Mouse (Mus musculus): ENCODE data around the gene Ugt1a6b. TPM values are rescaled to one million over a fixed set of nuclear protein-coding genes. Genes with fewer than 3 reads are reported as not detected.
"Not testable (repeated sequence)": the region's sequence is repeated elsewhere in the genome, so short reads cannot be mapped to it uniquely, and the experiment has no call there.

Gene Ugt1a6b
- polyA plus RNA-seq, 1 experiment from 2014 or later = not detected

DNA sequence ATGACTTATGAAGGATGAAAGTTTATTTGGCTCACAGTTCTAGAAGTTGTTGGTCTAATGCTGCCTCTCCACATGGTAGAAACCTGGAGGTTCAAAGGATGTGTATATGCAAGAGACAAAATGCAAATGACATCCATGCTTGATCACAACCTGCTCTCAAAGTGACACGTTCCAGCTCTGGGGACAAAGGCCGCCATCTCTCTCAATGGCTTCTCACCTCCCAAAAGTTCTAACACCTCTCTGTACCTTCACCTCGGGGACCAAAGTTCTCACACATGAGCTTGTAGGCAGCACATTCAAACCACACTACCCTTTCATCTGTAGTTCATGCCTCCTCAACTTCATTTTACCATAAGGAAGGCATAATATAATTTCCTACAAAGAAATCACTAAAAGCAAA lies 114.5 kb downstream of the Ugt1a6b start:
- Histone ChIP-seq H3K4me3 (replicated peaks) (no peak overlapping the region), H3K27ac (replicated peaks) (no peak overlapping the region), H3K4me1 (no peaks in the 10 kb centered on the region), H3K4me2 (no peak overlapping the region), H3K9ac (replicated peaks) (no peak overlapping the region), H3K27me3 (replicated peaks) (no peaks in the 10 kb centered on the region), H3K36me3 (no peaks in the 10 kb centered on the region), H3K9me3 (replicated peaks) (peaks cover 51% of the 10 kb centered on the region)
- 48% methylated on average over 3 of the region's 3 CpGs for WGBS
- no peak for ATAC-seq (ENCODE audit: low FRiP score)

DNA sequence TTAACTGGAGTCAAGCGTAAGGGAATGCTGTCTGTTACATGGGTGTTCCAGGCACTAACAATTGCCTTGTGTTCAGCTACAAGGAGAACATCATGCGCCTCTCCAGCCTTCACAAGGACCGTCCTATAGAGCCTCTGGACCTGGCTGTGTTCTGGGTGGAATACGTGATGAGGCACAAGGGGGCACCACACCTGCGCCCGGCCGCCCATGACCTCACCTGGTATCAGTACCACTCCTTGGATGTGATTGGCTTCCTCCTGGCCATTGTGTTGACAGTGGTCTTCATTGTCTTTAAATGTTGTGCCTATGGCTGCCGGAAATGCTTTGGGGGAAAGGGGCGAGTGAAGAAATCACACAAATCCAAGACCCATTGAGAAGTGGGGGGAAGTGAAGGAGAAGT lies 115.0 kb downstream of the Ugt1a6b start:
- H3K27ac ChIP-seq (replicated peaks) = no peak overlapping the region
- 77% methylated on average over 9 of the region's 9 CpGs for WGBS
- H3K4me1 ChIP-seq = no peaks in the 10 kb centered on the region
- no peak overlapping the region for H3K9ac ChIP-seq (replicated peaks)
- peaks cover 47% of the 10 kb centered on the region for H3K9me3 ChIP-seq (replicated peaks)
- ATAC-seq (ENCODE audit: low FRiP score) = no peak
- H3K4me2 ChIP-seq = no peak overlapping the region
- no peaks in the 10 kb centered on the region for H3K36me3 ChIP-seq
- H3K27me3 ChIP-seq (replicated peaks) = no peaks in the 10 kb centered on the region
- no peak overlapping the region for H3K4me3 ChIP-seq (replicated peaks)

DNA sequence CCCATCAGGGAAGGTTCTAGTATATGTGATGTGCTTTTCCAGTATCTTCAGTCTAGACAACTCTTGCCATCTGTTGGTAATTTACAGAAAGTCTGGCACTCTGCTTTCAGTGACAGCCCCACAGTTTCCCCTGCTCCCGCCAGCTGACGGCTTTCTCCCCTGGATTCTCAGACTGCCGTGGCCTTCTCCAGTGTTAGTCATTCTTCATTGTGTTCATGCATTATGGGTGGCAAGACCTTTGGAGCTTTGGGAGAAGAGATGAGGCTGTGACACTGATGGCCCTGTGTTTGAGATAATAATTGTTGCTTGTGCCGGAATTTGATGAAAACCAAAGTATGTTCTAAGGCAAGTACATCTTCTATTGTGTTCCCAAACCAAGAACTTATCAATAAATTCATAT lies 115.5 kb downstream of the Ugt1a6b start:
- ATAC-seq (ENCODE audit: low FRiP score) = no peak
- Histone ChIP-seq H3K9me3 (replicated peaks) (peaks cover 41% of the 10 kb centered on the region), H3K4me1 (no peaks in the 10 kb centered on the region), H3K4me2 (no peak overlapping the region), H3K27ac (replicated peaks) (no peak overlapping the region), H3K36me3 (no peaks in the 10 kb centered on the region), H3K9ac (replicated peaks) (no peak overlapping the region), H3K27me3 (replicated peaks) (no peaks in the 10 kb centered on the region), H3K4me3 (replicated peaks) (no peak overlapping the region)
- WGBS = 54% methylated on average over 4 of the region's 4 CpGs

DNA sequence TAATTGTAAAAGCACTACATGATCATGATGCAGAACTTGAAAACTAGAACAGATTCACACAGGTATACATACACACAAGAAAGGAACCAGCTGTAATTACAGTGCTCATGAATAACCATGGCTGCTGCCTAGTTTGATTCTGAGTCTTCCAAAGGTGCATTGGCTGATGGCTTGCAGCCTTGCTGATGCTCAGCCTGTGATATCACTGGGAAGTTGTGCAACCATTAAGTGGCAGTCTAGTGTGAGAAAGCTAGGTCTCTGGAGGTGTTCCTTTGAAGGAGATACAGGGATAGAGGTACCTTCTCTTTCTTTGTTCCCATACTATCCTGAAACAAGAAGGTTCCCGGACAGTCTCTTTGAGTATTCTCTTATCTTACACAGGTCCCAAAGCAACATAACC lies 116.0 kb downstream of the Ugt1a6b start:
- Histone ChIP-seq H3K4me2 (no peak overlapping the region), H3K36me3 (no peaks in the 10 kb centered on the region), H3K9me3 (replicated peaks) (peaks cover 37% of the 10 kb centered on the region), H3K27ac (replicated peaks) (no peak overlapping the region), H3K4me3 (replicated peaks) (no peak overlapping the region), H3K27me3 (replicated peaks) (no peaks in the 10 kb centered on the region), H3K9ac (replicated peaks) (no peak overlapping the region), H3K4me1 (no peaks in the 10 kb centered on the region)
- WGBS = 20% methylated on average over 1 of the region's 1 CpGs
- no peak for ATAC-seq (ENCODE audit: low FRiP score)

DNA sequence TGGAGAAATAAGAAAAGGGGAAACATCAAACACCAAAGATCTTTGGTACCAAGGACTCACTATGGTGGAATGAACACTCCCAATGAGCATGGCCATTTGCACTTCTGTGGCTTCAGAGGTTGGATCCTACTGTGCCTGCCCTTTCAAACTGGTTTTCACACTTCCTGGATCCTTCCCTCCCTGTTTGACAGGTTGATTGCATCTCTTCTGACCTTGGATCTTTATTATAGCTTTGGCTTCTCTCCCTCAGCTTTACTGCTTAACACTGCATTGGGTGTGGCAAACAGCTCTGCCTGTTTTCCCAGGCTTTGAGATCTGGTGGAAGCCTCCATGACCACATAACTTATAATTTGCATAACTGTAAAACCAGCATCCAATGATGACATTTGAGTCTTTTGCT lies 117.3 kb downstream of the Ugt1a6b start:
- Histone ChIP-seq H3K4me1 (no peaks in the 10 kb centered on the region), H3K27ac (replicated peaks) (no peak overlapping the region), H3K9ac (replicated peaks) (no peak overlapping the region), H3K9me3 (replicated peaks) (peaks cover 27% of the 10 kb centered on the region), H3K4me2 (no peak overlapping the region), H3K27me3 (replicated peaks) (no peaks in the 10 kb centered on the region), H3K36me3 (no peaks in the 10 kb centered on the region), H3K4me3 (replicated peaks) (no peak overlapping the region)
- no peak for ATAC-seq (ENCODE audit: low FRiP score)

DNA sequence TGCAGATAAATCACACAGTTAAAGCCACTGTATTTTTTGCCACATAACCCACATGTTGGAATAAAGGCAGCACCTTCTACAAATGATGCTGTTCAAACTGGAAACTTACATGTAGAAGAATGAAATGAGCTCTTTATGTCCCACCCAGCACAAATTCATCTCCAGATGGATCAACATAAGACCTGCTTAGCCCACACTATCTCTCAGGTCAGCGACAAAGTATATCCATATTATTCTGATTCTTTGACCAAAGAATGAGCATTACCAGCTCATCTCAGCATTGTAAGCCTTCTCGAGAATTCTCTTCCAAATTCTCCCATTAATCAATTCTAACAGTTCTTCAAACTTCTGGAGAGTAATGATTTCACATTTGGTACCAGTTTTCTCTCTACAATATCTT lies 119.2 kb downstream of the Ugt1a6b start:
- 56% methylated on average over 2 of the region's 2 CpGs for WGBS
- Histone ChIP-seq H3K27me3 (replicated peaks) (no peaks in the 10 kb centered on the region), H3K9me3 (replicated peaks) (peaks cover 29% of the 10 kb centered on the region), H3K9ac (replicated peaks) (no peak overlapping the region), H3K4me3 (replicated peaks) (no peak overlapping the region), H3K4me1 (no peaks in the 10 kb centered on the region), H3K4me2 (no peak overlapping the region), H3K27ac (replicated peaks) (no peak overlapping the region), H3K36me3 (no peaks in the 10 kb centered on the region)
- ATAC-seq (ENCODE audit: low FRiP score) = no peak

DNA sequence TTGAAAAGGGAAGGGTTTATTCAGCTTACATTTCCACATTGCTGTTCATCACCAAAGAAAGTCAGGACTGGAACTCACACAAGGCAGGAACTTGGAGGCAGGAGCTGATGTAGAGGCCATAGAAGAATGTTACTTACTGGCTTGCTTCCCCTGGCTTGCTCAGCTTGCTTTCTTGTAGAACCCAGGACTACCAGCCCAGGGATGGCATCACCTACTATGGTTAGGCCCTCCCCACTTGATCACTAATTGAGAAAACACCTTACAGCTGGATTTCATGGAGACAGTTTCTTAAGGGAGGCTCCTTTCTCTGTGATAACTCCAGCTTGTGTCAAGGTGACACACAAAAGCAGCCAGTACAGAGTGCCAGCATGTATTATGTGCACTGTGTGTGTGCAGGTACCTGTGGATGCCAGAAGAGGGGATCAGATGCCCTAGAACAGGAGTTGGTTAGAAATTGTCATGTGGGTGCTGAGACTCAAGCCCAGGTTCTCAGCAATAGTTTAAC lies 120.0 kb downstream of the Ugt1a6b start:
- not testable (repeated sequence) for H3K4me3 ChIP-seq (replicated peaks); H3K27ac ChIP-seq (replicated peaks); H3K4me2 ChIP-seq; H3K36me3 ChIP-seq; H3K4me1 ChIP-seq; H3K27me3 ChIP-seq (replicated peaks); H3K9ac ChIP-seq (replicated peaks); ATAC-seq (ENCODE audit: low FRiP score)
- H3K9me3 ChIP-seq (replicated peaks) = peaks cover 33% of the 10 kb centered on the region

DNA sequence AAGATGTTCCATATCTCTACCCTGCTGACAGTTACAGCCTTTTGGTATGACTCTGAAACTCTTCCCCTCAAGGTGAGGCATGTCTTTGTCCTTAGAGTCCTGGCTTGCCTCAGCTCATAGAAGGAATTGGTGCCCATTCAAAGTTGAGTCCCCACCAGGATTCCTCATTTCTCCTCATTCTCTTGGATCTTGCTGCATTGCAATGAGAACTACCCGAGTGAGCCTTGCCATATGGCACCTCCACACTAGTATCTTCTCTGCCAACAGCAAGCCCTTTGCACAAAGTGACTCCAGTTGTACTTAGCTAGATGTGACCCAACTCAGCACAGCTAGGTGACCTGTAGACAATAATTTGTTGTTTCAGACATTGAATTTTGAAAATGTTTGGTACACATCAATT lies 120.5 kb downstream of the Ugt1a6b start:
- 58% methylated on average over 1 of the region's 1 CpGs for WGBS
- H3K27me3 ChIP-seq (replicated peaks) = no peaks in the 10 kb centered on the region
- H3K27ac ChIP-seq (replicated peaks) = no peak overlapping the region
- H3K4me1 ChIP-seq = no peaks in the 10 kb centered on the region
- peaks cover 38% of the 10 kb centered on the region for H3K9me3 ChIP-seq (replicated peaks)
- H3K36me3 ChIP-seq = no peaks in the 10 kb centered on the region
- no peak overlapping the region for H3K4me3 ChIP-seq (replicated peaks)
- ATAC-seq (ENCODE audit: low FRiP score) = no peak
- H3K4me2 ChIP-seq = no peak overlapping the region
- H3K9ac ChIP-seq (replicated peaks) = no peak overlapping the region

DNA sequence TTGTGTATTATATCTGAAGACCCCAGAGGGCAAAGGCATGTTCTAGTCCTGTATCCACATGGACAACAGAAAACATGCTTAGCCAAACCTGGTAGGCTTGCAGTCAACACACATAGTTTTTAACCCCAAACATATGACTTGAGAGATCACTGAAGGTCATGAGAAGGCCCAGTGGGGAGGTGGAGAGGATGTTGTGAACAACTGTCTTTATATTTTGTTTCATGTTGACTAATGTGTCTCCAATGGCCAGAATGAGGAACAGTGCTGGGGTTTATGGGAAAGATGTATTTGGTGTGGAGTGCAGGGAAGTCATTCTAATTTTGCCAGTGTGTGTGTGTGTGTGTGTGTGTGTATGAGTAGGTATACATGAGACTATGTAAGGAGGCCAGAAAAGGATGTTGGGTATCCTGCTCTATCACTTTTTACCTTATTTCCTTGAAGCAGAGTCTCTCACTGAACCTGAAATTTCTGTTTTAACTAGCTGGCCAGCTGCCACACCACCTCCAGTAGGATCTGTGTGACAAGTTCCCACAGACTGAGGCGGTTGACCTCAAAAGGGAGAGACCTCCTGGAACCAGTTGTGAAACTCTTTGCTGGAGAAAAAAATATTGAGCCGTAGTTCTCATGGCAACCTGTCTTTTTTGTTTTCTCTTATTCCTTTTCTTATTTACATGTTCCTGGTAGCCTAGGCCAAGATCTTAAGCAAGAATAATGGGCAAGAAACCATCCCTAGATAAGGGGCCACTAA lies 121.2 kb downstream of the Ugt1a6b start:
- no peak overlapping the region for H3K9ac ChIP-seq (replicated peaks)
- H3K27ac ChIP-seq (replicated peaks) = no peak overlapping the region
- H3K4me2 ChIP-seq = no peak overlapping the region
- no peak for ATAC-seq (ENCODE audit: low FRiP score)
- peaks cover 44% of the 10 kb centered on the region for H3K9me3 ChIP-seq (replicated peaks)
- H3K4me1 ChIP-seq = no peaks in the 10 kb centered on the region
- no peak overlapping the region for H3K4me3 ChIP-seq (replicated peaks)
- WGBS = 70% methylated on average over 2 of the region's 2 CpGs
- no peaks in the 10 kb centered on the region for H3K27me3 ChIP-seq (replicated peaks)
- no peaks in the 10 kb centered on the region for H3K36me3 ChIP-seq

DNA sequence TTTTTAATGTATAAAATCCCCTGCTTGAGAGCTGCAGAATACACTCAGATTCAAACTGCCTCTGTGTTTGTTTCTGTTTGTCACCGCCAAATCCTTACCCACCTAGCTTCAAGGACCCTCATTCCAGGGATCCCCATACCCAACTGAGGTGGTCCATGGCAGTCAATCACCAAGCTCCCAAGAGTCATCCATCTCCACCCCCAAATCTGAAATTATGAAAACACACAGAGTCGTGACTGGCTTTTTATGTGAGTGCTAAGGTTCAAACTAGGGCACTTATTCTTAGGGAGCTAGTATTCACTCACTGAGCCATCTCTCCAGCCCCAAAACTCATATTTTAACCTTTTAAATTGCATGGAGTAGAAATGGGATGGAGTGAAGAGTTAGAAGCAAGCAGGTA lies 122.2 kb downstream of the Ugt1a6b start:
- ATAC-seq (ENCODE audit: low FRiP score); H3K36me3 ChIP-seq; H3K4me1 ChIP-seq; H3K4me2 ChIP-seq; H3K9ac ChIP-seq (replicated peaks); H3K4me3 ChIP-seq (replicated peaks); H3K27ac ChIP-seq (replicated peaks); H3K27me3 ChIP-seq (replicated peaks): not testable (repeated sequence)
- H3K9me3 ChIP-seq (replicated peaks) = peaks cover 55% of the 10 kb centered on the region
- WGBS = 41% methylated on average over 2 of the region's 2 CpGs

DNA sequence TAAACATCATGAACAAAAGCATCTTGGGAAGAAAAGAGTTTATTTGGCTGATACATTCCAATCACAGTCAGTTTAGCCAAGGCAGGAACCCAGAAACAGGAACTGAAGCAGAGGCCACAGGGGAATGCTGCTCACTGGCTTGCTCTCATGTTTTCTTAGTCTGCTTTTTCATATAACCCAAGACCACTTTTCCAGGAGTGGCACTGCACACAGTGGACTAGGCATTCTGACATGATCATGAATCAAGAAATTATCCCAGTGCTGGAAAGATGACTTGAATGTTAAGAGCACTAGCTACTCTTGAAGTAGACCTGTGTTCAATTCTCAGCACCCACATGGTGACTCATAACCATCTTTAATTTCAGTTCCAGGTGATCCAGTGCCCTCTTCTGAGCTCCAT lies 122.7 kb downstream of the Ugt1a6b start:
- no peaks in the 10 kb centered on the region for H3K4me1 ChIP-seq
- no peak overlapping the region for H3K4me2 ChIP-seq
- H3K36me3 ChIP-seq = no peaks in the 10 kb centered on the region
- H3K4me3 ChIP-seq (replicated peaks) = no peak overlapping the region
- peaks cover 59% of the 10 kb centered on the region for H3K9me3 ChIP-seq (replicated peaks)
- H3K9ac ChIP-seq (replicated peaks) = no peak overlapping the region
- no peaks in the 10 kb centered on the region for H3K27me3 ChIP-seq (replicated peaks)
- ATAC-seq (ENCODE audit: low FRiP score) = no peak
- no peak overlapping the region for H3K27ac ChIP-seq (replicated peaks)

DNA sequence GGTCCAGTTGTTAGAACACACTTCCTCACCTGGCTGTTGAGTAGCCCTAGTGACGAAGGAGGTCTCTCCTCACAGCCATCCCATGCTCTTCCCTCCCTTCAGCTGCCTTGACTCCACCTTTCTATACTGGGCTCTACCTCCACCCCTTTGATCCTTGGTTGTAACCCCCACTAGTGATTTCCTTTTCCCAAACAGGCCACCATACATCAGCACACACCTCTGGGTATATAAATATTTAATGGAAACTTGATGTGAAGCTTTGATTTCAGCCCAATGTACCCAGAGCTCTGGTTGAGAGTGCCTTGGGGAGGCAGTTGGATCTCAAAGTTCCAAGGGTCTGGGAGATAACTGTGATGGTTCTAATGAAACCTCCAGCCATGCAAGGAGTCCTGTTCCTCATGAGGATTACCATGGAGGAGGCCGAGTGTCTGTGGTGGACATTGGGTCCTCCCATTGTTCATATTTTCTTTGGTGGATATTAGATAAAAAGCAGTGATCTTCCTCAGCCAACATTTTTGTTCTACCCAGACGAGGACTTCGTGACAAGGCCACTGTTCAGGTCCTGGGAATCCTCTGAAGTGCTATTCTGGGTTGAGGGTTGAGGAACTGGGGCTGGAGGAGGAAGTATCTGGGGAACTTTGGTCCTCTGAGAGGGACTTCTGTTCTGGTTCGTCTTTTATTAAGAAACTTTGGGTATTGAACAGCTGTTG lies 123.8 kb downstream of the Ugt1a6b start, which contains the start of gene Mroh2a:
Gene Mroh2a, plus strand, starts transcription at position 317 of the 710 bp plus-strand sequence.
- 59% methylated on average over 5 of the region's 5 CpGs for WGBS
- H3K4me2 ChIP-seq = no peak within 1 kb of the TSS
- H3K4me1 ChIP-seq = no peaks in the 10 kb centered on the region
- H3K36me3 ChIP-seq = no peaks in the 10 kb centered on the region
- no peaks in the 10 kb centered on the region for H3K27me3 ChIP-seq (replicated peaks)
- no peak for ATAC-seq (ENCODE audit: low FRiP score)
- no peak within 1 kb of the TSS for H3K27ac ChIP-seq (replicated peaks)
- H3K4me3 ChIP-seq (replicated peaks) = no peak within 1 kb of the TSS
- no peak within 1 kb of the TSS for H3K9ac ChIP-seq (replicated peaks)
- peaks cover 70% of the 10 kb centered on the region for H3K9me3 ChIP-seq (replicated peaks)
